Mouse (Mus musculus) pancreas, adult 10 weeks (tissue): ENCODE measurements around the gene Olfr96. TPM values are rescaled to one million over a fixed set of nuclear protein-coding genes. Genes with fewer than 3 reads are reported as not detected.

Experiments
- polyA plus RNA-seq: library from polyadenylated mRNA; stranded (reverse); fragments of 350-450 nt; fragmentation: Illumina TruSeq; extraction: RNeasy Lipid Tissue Mini Kit (QIAGEN cat#74804); gene quantifications from one replicate; pipeline ENCODE4 v1.2.3, GENCODE M21; 2015; ENCODE audit warnings: low read depth, low replicate concordance; ENCODE audit not compliant: insufficient read depth

The Olfr96 gene
- polyA plus RNA-seq, result not detected

DNA sequence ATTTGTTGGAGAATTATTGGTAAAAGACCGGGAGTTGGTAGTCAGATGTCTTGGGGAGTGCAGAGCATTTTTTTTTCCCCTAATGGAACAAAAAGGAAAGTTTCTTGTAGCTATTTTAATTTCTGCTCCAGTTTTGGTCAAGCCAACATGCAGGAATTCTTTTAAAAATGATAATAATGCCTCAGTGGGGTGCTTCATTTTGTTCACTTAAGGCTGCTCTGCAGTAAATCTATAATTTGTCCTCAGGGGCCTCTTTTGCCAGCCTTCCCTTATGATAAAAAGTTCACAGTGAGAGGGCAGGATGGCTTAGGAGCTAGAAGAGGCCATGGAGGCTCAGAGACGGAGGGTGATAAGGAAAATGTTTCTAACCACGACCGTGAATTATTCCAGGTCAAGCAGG lies at the start of gene Olfr96:
Olfr96 (plus strand) TSS at position 301 of the 400 bp plus-strand sequence.

DNA sequence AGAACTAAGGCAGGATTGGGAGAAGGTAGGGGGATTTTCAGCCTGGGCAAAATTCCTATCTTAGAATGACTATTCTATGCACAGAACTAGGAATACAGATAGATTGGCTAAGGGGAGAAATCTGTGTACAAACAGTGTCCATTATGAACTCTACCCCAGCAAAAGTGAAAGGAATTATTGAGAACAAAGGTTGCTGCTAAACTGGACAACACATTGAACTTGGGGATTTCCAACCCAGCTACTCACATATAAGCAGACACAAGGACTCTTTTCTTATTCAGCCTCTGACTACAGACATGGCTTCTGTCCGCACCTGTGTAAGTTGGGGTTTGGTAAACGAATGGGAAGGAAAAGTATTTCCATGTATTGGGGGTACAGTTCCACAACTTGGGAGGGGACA lies 26.3 kb upstream of the Olfr96 start, which contains the start of gene Ubd:
Ubd (plus strand) TSS at position 237 of the 400 bp plus-strand sequence.

DNA sequence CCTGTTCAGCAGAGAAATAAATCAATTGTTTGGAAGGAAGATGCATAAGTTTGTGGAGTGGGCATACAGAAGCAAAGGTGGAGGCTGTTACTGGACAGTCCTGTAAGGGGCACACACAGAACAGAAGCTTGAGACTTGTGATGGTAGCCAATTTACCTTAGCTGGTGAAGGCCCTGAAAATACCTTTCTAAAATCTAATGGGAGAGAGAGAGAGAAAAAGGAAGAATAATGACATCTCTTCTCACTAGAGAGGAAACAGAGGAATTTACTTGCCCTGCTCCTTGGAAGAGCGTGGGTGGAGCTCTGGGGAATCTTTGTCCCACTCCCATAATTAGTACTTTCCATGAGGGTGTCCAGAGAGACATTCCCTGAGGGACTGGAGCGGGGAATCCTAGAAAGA lies 19.1 kb upstream of the Olfr96 start, which contains the start of gene Olfr94:
Olfr94 (minus strand) TSS at position 101 of the 400 bp plus-strand sequence.

DNA sequence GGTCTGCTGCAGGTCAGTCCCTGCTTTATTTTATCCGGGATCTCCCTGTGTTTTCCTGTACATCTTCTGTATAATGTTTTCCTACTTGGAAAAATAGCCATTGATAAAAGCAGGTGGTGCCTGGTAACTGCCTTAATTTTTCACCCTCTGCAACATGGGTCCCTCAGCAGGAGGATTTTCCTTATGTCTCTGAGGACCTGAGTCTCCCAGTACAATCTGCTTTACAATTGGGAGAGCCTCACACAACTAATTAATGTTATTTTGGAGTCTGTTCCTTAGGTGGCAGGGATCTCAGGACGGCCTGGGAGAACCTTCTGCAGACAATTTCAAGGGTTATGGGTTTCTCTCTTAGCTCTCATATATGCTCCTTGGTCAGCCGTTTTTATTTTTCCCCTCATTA lies 6.9 kb upstream of the Olfr96 start, which contains the start of gene Olfr95:
Olfr95 (minus strand) TSS at position 101 of the 400 bp plus-strand sequence.

DNA sequence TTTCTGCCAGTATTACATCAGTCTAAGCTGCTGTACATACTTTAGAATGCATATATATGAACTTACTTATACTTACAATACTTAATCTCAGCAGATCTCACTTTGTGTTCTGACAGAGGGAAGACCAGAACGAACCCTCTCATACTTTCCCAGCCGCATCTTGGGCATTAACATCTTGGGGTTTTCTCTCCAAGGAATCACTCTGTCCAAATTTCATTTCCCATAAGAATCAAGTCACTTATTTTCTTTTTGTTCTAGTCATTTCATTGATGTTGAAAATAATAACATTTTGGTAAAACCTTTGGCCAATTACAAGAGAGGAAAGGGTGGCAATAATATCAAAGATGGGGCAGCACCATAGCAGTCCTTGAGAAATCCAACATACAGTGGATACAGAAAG lies 17.3 kb downstream of the Olfr96 start, which contains the start of gene Olfr97:
Olfr97 (minus strand) TSS at position 101 of the 400 bp plus-strand sequence.

DNA sequence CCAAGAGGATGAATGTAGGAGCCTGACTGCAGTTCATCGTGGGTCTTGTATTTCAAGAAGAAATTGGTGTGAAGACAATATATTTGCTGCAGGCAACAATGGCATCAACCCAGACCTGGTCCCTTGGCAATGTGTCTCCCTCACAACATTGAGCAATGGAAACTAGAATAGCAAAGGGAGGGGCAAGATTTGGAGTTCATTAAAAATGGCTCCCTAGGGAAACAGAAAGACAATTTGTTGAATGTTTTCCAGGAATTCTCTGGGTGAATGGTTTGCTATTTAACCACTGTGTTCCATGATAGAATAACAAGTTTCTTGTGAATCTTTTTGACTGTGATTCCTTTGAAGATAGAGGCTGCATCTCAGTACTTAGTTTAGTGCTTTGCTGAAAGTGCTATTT lies 43.7 kb downstream of the Olfr96 start, which contains the start of gene Olfr98:
Olfr98 (minus strand) TSS at position 124 of the 400 bp plus-strand sequence.

DNA sequence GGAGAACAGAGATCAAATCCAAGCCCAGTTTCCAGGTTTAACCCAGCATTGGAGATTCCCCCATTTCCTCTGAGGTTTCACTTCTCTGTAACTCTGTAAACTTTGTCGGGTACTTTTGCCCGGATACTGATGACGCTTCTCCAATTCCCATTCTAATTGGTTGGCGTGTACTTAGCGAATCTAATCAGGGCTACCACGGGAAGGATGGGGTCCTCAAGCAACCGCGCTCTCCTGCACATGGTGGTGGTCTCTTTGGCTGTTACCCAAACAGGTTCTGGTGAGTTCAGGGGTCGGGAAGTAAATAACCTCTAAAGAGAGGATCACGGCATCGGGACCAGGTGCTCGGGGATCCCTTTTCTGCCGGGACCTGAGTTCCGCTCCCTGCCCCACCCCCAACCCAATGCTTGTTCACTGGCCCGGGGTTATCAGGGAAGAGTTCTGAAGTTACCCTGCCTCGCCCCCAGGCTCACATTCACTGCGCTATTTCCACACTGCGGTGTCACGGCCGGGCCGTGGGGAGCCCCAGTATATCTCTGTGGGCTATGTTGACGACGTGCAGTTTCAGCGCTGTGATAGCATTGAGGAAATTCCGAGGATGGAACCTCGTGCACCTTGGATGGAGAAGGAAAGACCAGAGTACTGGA lies 50.2 kb downstream of the Olfr96 start, which contains the start of gene H2-M3:
H2-M3 (plus strand) TSS at position 163 of the 644 bp plus-strand sequence.

Other genes starting within 250 kb of the Olfr96 start
- gene 2410137M14Rik, start 238.9 kb upstream of the Olfr96 start, polyA plus RNA-seq, result not detected
- not detected for gene H2-M5, start 230.6 kb upstream of the Olfr96 start, polyA plus RNA-seq
- gene Zfp57, start 219.0 kb upstream of the Olfr96 start, polyA plus RNA-seq, result 3.3 TPM
- not detected for gene Mog, start 196.7 kb upstream of the Olfr96 start, polyA plus RNA-seq
- 12.4 TPM for gene Gabbr1, start 174.2 kb upstream of the Olfr96 start, polyA plus RNA-seq
- gene Olfr90, start 131.6 kb upstream of the Olfr96 start, polyA plus RNA-seq, result not detected
- not detected for gene Olfr91, start 121.9 kb upstream of the Olfr96 start, polyA plus RNA-seq
- not detected for gene Olfr92, start 100.1 kb upstream of the Olfr96 start, polyA plus RNA-seq
- not detected for gene Olfr93, start 58.7 kb upstream of the Olfr96 start, polyA plus RNA-seq
- not detected for gene Ubd, start 26.3 kb upstream of the Olfr96 start, polyA plus RNA-seq
- not detected for gene Olfr94, start 19.2 kb upstream of the Olfr96 start, polyA plus RNA-seq
- gene Olfr95, start 7.0 kb upstream of the Olfr96 start, polyA plus RNA-seq, result not detected
- not detected for gene Olfr97, start 17.2 kb downstream of the Olfr96 start, polyA plus RNA-seq
- gene Olfr98, start 43.6 kb downstream of the Olfr96 start, polyA plus RNA-seq, result not detected
- gene H2-M3, start 50.1 kb downstream of the Olfr96 start, polyA plus RNA-seq, result 5.1 TPM
- not detected for gene Olfr99, start 63.3 kb downstream of the Olfr96 start, polyA plus RNA-seq
- gene Olfr101, start 84.2 kb downstream of the Olfr96 start, polyA plus RNA-seq, result not detected
- not detected for gene Olfr102, start 96.9 kb downstream of the Olfr96 start, polyA plus RNA-seq
- not detected for gene Olfr103, start 119.6 kb downstream of the Olfr96 start, polyA plus RNA-seq
- not detected for gene Olfr104-ps, start 139.4 kb downstream of the Olfr96 start, polyA plus RNA-seq
- not detected for gene Olfr105-ps, start 158.9 kb downstream of the Olfr96 start, polyA plus RNA-seq
- not detected for gene Olfr106-ps, start 170.2 kb downstream of the Olfr96 start, polyA plus RNA-seq
- not detected for gene Olfr107, start 179.1 kb downstream of the Olfr96 start, polyA plus RNA-seq
- gene Olfr108, start 225.3 kb downstream of the Olfr96 start, polyA plus RNA-seq, result not detected
- not detected for gene Olfr109, start 238.8 kb downstream of the Olfr96 start, polyA plus RNA-seq